Mouse (Mus musculus) kidney, adult 2 months (tissue): ENCODE measurements around the gene Ruvbl1.

Source experiments
- CTCF ChIP-seq: fragments of 200-500 bp; conservative IDR thresholded peaks from 2 replicates; pipeline ENCODE4 v1.5.1; 2011; ENCODE audit warnings: low read depth, mild to moderate bottlenecking, control low read depth, low read length, moderate library complexity, mixed read lengths; ENCODE audit not compliant: insufficient read depth, insufficient read length
- POLR2A ChIP-seq: fragments of 200-500 bp; IDR thresholded peaks from one replicate; pipeline ENCODE4 v1.6.1; 2011; ENCODE audit warnings: low read depth, low read length, control low read depth

GRCm38 (mm10) chr6:88489026-88489425 lies 23.8 kb downstream of the Ruvbl1 start:
- TF ChIP-seq CTCF (no peak), POLR2A (no peak)
